ENCODE assay signal across 19 mouse cellular contexts in the genomic region with DNA sequence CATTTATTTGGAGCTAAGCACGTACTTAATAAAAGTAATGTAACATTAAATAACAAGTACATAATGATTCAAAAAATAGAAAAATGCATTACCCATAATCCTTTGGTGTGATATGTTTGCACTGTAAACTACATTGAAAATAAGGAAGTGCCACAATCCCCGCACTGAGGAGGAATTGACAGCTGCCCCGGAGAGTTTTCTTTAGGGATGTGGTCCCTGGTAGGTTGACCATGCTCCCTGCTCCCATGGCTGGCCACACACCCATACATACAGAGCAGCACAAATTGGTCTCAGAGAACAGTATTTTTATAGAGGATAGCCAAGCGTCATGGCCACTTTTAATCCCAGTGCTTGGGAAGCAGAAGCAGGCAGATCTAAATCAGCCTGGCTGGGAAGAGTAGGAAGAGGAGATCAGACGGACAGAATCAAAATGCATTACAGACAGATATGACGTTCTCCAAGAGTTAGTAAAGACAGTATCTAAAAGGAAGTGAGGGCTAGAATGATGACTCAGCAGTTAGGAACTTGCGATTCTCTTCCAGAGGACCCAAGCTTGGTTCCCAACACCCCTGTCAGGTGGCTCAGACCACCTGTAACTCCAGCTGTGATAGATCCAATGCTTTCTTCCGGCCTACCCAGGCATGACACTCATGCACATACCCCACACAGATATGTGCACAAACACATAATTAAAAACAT. TPM values are rescaled to one million over a fixed set of nuclear protein-coding genes. Genes with fewer than 3 reads are reported as not detected.
DNase-seq lines count a peak whose midpoint lies in the region; ATAC-seq and TF ChIP-seq lines count a peak whose summit lies in the region.
"Had no signal": no experiment of that assay in that cellular context is flagged by ENCODE, and none has a peak within 500 bp of the region (broad histone marks: within the 10 kb centered on the region; RNA-seq: fewer than 3 reads in every experiment).

No protein-coding gene starts in this region.

- H3K4me1 ChIP-seq in intestine, embryonic 16.5 days (ENCODE audit: control insufficient read depth, insufficient read depth, low read length) = no peaks in the 10 kb centered on the region
- no peaks in the 10 kb centered on the region for H3K4me1 ChIP-seq in intestine, embryonic 15.5 days (replicated peaks)
- H3K4me1 ChIP-seq in G1E (ENCODE audit: insufficient read depth, low read depth, low read length) = peaks cover 45% of the 10 kb centered on the region
- H3K4me1 ChIP-seq: embryonic facial prominence, embryonic 15.5 days; hindbrain, embryonic 15.5 days had no signal

- no peaks in the 10 kb centered on the region for H3K9me3 ChIP-seq in intestine, embryonic 16.5 days (ENCODE audit: control insufficient read depth, low read length)
- H3K9me3 ChIP-seq in intestine, embryonic 15.5 days = no peaks in the 10 kb centered on the region
- H3K9me3 ChIP-seq in G1E (replicated peaks) = no peaks in the 10 kb centered on the region
- H3K9me3 ChIP-seq: embryonic facial prominence, embryonic 15.5 days; heart, embryonic 13.5 days; hindbrain, embryonic 15.5 days had no signal

- DNase-seq in G1E (ENCODE audit: low spot score) = no peak
- DNase-seq in left cerebral cortex, adult 2 months (ENCODE audit: extremely low spot score in 1 of 2, low spot score in 2 of 2) = no peak
- DNase-seq in urinary bladder, postnatal 14 days (ENCODE audit: low spot score) = no peak
- DNase-seq: adrenal gland, postnatal 14 days; cerebellum, adult 11-12 months; cerebellum, postnatal 14 days; heart, postnatal 36 days; kidney, postnatal 36 days; left cerebral cortex, postnatal 4 days had no signal

- H3K4me2 ChIP-seq in intestine, embryonic 16.5 days (ENCODE audit: low read depth, low read length) = no peak overlapping the region
- H3K4me2 ChIP-seq in intestine, embryonic 15.5 days (replicated peaks) = no peak overlapping the region
- H3K4me2 ChIP-seq: embryonic facial prominence, embryonic 15.5 days; heart, embryonic 13.5 days; hindbrain, embryonic 15.5 days had no signal

- ATAC-seq in intestine, embryonic 16.5 days = 0 out of 2 replicates have a peak, but pooled peaks have one; percentile 31
- ATAC-seq in intestine, embryonic 15.5 days = no peak
- ATAC-seq in G1E (ENCODE audit: extremely low read depth, insufficient number of reproducible peaks, low FRiP score, poor library complexity, severe bottlenecking) = peak; percentile 49; the same call in 1 of the 2 replicates
- peak; percentile 92 for ATAC-seq in granulocyte monocyte progenitor cell, adult 5-6 weeks (replicated peaks; ENCODE audit: poor library complexity, severe bottlenecking)
- ATAC-seq in megakaryocyte-erythroid progenitor cell, adult 5-6 weeks (replicated peaks; ENCODE audit: low FRiP score, low TSS enrichment, poor library complexity, severe bottlenecking) = 0 out of 2 replicates have a peak, but pooled peaks have one; percentile 42
- ATAC-seq: activated CD4-positive, CD25-positive, alpha-beta regulatory T cell, adult 4 months; lung, postnatal 0 days; Patski had no signal

- WGBS in intestine, embryonic 16.5 days = 88% methylated on average over 8 of the region's 8 CpGs
- 86% methylated on average over 8 of the region's 8 CpGs for WGBS in intestine, embryonic 15.5 days

- no peaks in the 10 kb centered on the region for H3K36me3 ChIP-seq in intestine, embryonic 16.5 days (ENCODE audit: control insufficient read depth, insufficient read depth, low read length)
- H3K36me3 ChIP-seq in intestine, embryonic 15.5 days = no peaks in the 10 kb centered on the region
- H3K36me3 ChIP-seq in G1E (replicated peaks) = peaks cover 80% of the 10 kb centered on the region

- intact Hi-C loops in left cerebral cortex, adult 2 months (cut with DNase I) = no loop called here

- no peak overlapping the region for H3K4me3 ChIP-seq in intestine, embryonic 16.5 days (ENCODE audit: low read length)
- H3K4me3 ChIP-seq in intestine, embryonic 15.5 days (replicated peaks) = no peak overlapping the region
- H3K4me3 ChIP-seq in G1E (ENCODE audit: low read depth, low read length) = no peak overlapping the region; the same call in 1 of the 2 replicates
- no peak overlapping the region for H3K4me3 ChIP-seq in left cerebral cortex, adult 2 months
- H3K4me3 ChIP-seq: embryonic facial prominence, embryonic 15.5 days; heart, embryonic 13.5 days; hindbrain, embryonic 15.5 days had no signal

- no peak for TF ChIP-seq CTCF in G1E (IDR thresholded peaks at IDR 0.05; ENCODE audit: low read depth, low read length)
- no peak for TF ChIP-seq CTCF in left cerebral cortex, adult 2 months (IDR thresholded peaks at IDR 0.05)

- H3K9ac ChIP-seq in intestine, embryonic 16.5 days (ENCODE audit: low read depth, low read length) = no peak overlapping the region
- no peak overlapping the region for H3K9ac ChIP-seq in intestine, embryonic 15.5 days
- H3K9ac ChIP-seq: embryonic facial prominence, embryonic 15.5 days; heart, embryonic 13.5 days; hindbrain, embryonic 15.5 days had no signal

- no peaks in the 10 kb centered on the region for H3K27me3 ChIP-seq in intestine, embryonic 16.5 days (replicated peaks; ENCODE audit: control insufficient read depth, insufficient read depth, low read length)
- H3K27me3 ChIP-seq in intestine, embryonic 15.5 days (replicated peaks) = no peaks in the 10 kb centered on the region
- no peaks in the 10 kb centered on the region for H3K27me3 ChIP-seq in G1E (ENCODE audit: insufficient read depth, low read length)
- H3K27me3 ChIP-seq: embryonic facial prominence, embryonic 15.5 days; heart, embryonic 13.5 days; hindbrain, embryonic 15.5 days; Patski had no signal

- H3K27ac ChIP-seq in intestine, embryonic 16.5 days (ENCODE audit: low read length) = no peak overlapping the region
- H3K27ac ChIP-seq in intestine, embryonic 15.5 days = no peak overlapping the region
- H3K27ac ChIP-seq in left cerebral cortex, adult 2 months = no peak overlapping the region
- H3K27ac ChIP-seq: embryonic facial prominence, embryonic 15.5 days; heart, embryonic 13.5 days; hindbrain, embryonic 15.5 days had no signal

RNA-seq across cellular contexts. Expression of a gene that starts 10.8 kb away (rescaled TPM):
- polyA plus RNA-seq in intestine, embryonic 16.5 days (2015; fragmentation: Nextera tagmentation; extraction: Ambion mirVana) = 74.5 and 77.6 TPM in 2 replicates
- 56.1 and 73.9 TPM in 2 replicates for polyA plus RNA-seq in intestine, embryonic 15.5 days (2015; fragmentation: Nextera tagmentation; extraction: Ambion mirVana)
- total RNA-seq in G1E (2014; fragmentation: Nextera tagmentation) (523 and 551 TPM in 2 replicates), G1E (2017) (603 and 672 TPM in 2 replicates)
- polyA plus RNA-seq in G1E (2012) = 9.0 and 11.8 TPM in 2 replicates
- total RNA-seq in granulocyte monocyte progenitor cell, adult 5-6 weeks (2014; fragmentation: Nextera tagmentation) = 92.0 and 114 TPM in 2 replicates
- total RNA-seq in granulocyte monocyte progenitor cell, adult 5-6 weeks (2017) = 55.0 and 73.0 TPM in 2 replicates
- 30.3 and 31.8 TPM in 2 replicates for total RNA-seq in megakaryocyte-erythroid progenitor cell, adult 5-6 weeks (2014; fragmentation: Nextera tagmentation)
- total RNA-seq in megakaryocyte-erythroid progenitor cell, adult 5-6 weeks (2017) = 29.7 and 32.3 TPM in 2 replicates
- total RNA-seq in left cerebral cortex, adult 2 months (2021) = 10 to 100 TPM; 43.8 to 49.4 TPM

RNA-seq across cellular contexts. Expression of a gene that starts 21.8 kb away (rescaled TPM):
- 124 and 125 TPM in 2 replicates for polyA plus RNA-seq in intestine, embryonic 16.5 days (2015; fragmentation: Nextera tagmentation; extraction: Ambion mirVana)
- polyA plus RNA-seq in intestine, embryonic 15.5 days (2015; fragmentation: Nextera tagmentation; extraction: Ambion mirVana) = 129 and 148 TPM in 2 replicates
- total RNA-seq in G1E (2014; fragmentation: Nextera tagmentation) (223 and 309 TPM in 2 replicates), G1E (2017) (318 and 319 TPM in 2 replicates)
- 10.5 and 11.5 TPM in 2 replicates for polyA plus RNA-seq in G1E (2012)
- total RNA-seq in granulocyte monocyte progenitor cell, adult 5-6 weeks (2014; fragmentation: Nextera tagmentation) = 136 and 145 TPM in 2 replicates
- total RNA-seq in granulocyte monocyte progenitor cell, adult 5-6 weeks (2017) = 221 and 284 TPM in 2 replicates
- 152 and 178 TPM in 2 replicates for total RNA-seq in megakaryocyte-erythroid progenitor cell, adult 5-6 weeks (2014; fragmentation: Nextera tagmentation)
- total RNA-seq in megakaryocyte-erythroid progenitor cell, adult 5-6 weeks (2017) = 234 and 305 TPM in 2 replicates
- total RNA-seq in left cerebral cortex, adult 2 months (2021) = 100 to 1,000 TPM in 1 of 2 experiments, 10 to 100 TPM in 1; 90.1 to 102 TPM

RNA-seq across cellular contexts. Expression of a gene that starts 43.1 kb away (rescaled TPM):
- 44.8 and 47.8 TPM in 2 replicates for polyA plus RNA-seq in intestine, embryonic 16.5 days (2015; fragmentation: Nextera tagmentation; extraction: Ambion mirVana)
- 52.6 and 56.9 TPM in 2 replicates for polyA plus RNA-seq in intestine, embryonic 15.5 days (2015; fragmentation: Nextera tagmentation; extraction: Ambion mirVana)
- total RNA-seq in G1E (2014; fragmentation: Nextera tagmentation) (37.3 and 42.9 TPM in 2 replicates), G1E (2017) (30.7 and 33.3 TPM in 2 replicates)
- 102 and 142 TPM in 2 replicates for polyA plus RNA-seq in G1E (2012)
- 26.8 and 30.6 TPM in 2 replicates for total RNA-seq in granulocyte monocyte progenitor cell, adult 5-6 weeks (2014; fragmentation: Nextera tagmentation)
- 13.2 and 16.7 TPM in 2 replicates for total RNA-seq in granulocyte monocyte progenitor cell, adult 5-6 weeks (2017)
- 29.3 and 34.1 TPM in 2 replicates for total RNA-seq in megakaryocyte-erythroid progenitor cell, adult 5-6 weeks (2014; fragmentation: Nextera tagmentation)
- 24.5 and 48.4 TPM in 2 replicates for total RNA-seq in megakaryocyte-erythroid progenitor cell, adult 5-6 weeks (2017)
- 10 to 100 TPM; 11.0 to 14.3 TPM for total RNA-seq in left cerebral cortex, adult 2 months (2021)

Comparison
In these comparisons a context has a peak if more than half of its experiments do, and no peak if none do; other contexts are left out.
1. RNA of a gene that starts 10.8 kb away (total RNA-seq): 523 to 672 TPM in G1E; 55.0 to 114 TPM in granulocyte monocyte progenitor cell, adult 5-6 weeks, 43.8 to 49.4 TPM in left cerebral cortex, adult 2 months and 29.7 to 32.3 TPM in megakaryocyte-erythroid progenitor cell, adult 5-6 weeks; every median in the first group is over 4 times any median in the second.